Mouse (Mus musculus) left cerebral cortex, postnatal 14 days (tissue): ENCODE results near the gene Dennd5b. TPM values are rescaled to one million over a fixed set of nuclear protein-coding genes. Genes with fewer than 3 reads are reported as not detected.

Experiments used
- DNase-seq, 2 experiments: peaks; one replicate each; pipeline ENCODE4 v3.0.0; 2021 to 2022; ENCODE audit warnings: low spot score in 2 of 2, mixed read lengths in 1 of 2
- intact Hi-C: fragments of 180-260 bp; cut with DNase I; formaldehyde crosslinking; loops from one replicate; pipeline ENCODE4 v1.15.1; 2025
- total RNA-seq, 2 experiments: library from RNA; stranded (reverse); gene quantifications; 2 replicates each; pipeline ENCODE4 v1.2.3; 2021

Gene Dennd5b
- total RNA-seq, 2 experiments from 2014 or later = 52.9 to 59.1 TPM

- intact Hi-C loops = no loop called here
Observed at GRCm38 (mm10) chr6:148971385-148971940, 130.0 kb downstream of the Dennd5b start.

GRCm38 (mm10) chr6:148961285-148961684 is 140.2 kb downstream of the Dennd5b start:
- intact Hi-C loops = no loop called here
- no peak for DNase-seq

More at GRCm38 (mm10) chr6:148971385-148971940, 130.0 kb downstream of the Dennd5b start:
- no peak for DNase-seq

GRCm38 (mm10) chr6:148959540-148960238 is 141.8 kb downstream of the Dennd5b start:
- intact Hi-C loops = no loop called here
- DNase-seq = no peak

- DNase-seq = no peak
- intact Hi-C loops = no loop called here
Observed at GRCm38 (mm10) chr6:148958712-148959111, 142.8 kb downstream of the Dennd5b start.

- intact Hi-C loops = no loop called here
- no peak for DNase-seq
Observed at GRCm38 (mm10) chr6:148957046-148957445, 144.4 kb downstream of the Dennd5b start.

GRCm38 (mm10) chr6:148955641-148956420 is 145.6 kb downstream of the Dennd5b start:
- intact Hi-C loops = no loop called here
- no peak for DNase-seq

GRCm38 (mm10) chr6:148946881-148947405 is 154.5 kb downstream of the Dennd5b start:
- DNase-seq = no peak
- intact Hi-C loops = loop anchor here (5.0 to 10.0 kb wide), 2 partner anchors 158 to 175 kb away; partner anchors contain the start of gene Dennd5b

- intact Hi-C loops = loop anchor here (5.0 to 10.0 kb wide), 2 partner anchors 158 to 176 kb away; partner anchors contain the start of gene Dennd5b
- DNase-seq = peak; percentile 92 to 95
Observed at GRCm38 (mm10) chr6:148946409-148946742, 155.1 kb downstream of the Dennd5b start, which contains the start of gene Sinhcaf. TSS of gene Sinhcaf (minus strand) at chr6:148946467.

GRCm38 (mm10) chr6:148945509-148946408 is 155.7 kb downstream of the Dennd5b start:
- peak; percentile 6 to 15 for DNase-seq
- intact Hi-C loops = loop anchor here (5.0 to 10.0 kb wide), 2 partner anchors 159 to 177 kb away; partner anchors contain the start of gene Dennd5b

GRCm38 (mm10) chr6:148944767-148945508 is 156.5 kb downstream of the Dennd5b start:
- intact Hi-C loops = loop anchor here (5.0 to 10.0 kb wide), 2 partner anchors 160 to 177 kb away; partner anchors contain the start of gene Dennd5b
- DNase-seq = peak; percentile 11 to 16

DNA sequence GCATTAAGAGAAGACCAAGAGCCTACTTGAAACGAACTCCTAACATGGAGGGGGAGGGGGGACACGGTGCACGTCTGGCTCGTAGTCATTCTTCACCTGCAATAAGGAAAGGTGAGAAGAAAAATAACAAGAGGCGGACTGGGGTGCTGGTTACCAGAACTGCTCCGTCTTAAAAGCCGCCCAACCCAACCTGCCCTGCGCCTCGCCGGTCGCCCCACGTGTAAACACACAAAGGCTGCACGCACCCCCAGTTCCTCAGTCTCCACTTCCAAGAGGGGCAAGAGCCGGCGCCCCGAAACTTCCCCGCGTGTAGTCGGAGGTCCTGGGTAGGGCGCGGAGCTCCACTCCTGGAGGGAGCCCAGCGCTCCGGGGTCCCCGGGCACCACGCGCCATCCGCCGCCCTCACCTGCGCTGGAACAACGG is 157.1 kb downstream of the Dennd5b start:
- DNase-seq = peak in 1 of 2 experiments; percentile 3
- intact Hi-C loops = loop anchor here (10.0 kb wide), 1 partner anchor 160 kb away; the partner anchor contains the start of gene Dennd5b

DNA sequence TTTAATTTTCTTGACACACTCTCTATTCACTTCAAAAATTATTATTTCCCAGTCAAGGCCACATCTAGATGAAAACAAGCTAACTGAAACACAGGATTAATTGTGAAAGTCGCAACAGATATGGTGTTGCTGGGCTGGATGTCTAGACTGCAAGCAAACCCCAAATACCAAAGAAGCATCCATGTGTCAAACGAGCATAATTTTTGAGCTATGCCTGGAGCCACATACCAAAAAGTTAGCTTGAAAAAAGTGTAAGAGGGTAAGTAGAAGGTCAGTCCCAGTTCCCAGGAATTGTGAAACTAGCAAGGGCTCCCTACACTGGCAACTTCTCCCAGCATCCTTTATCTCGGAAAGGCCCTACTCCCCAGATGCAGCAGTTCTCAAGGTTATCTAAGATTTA is 157.8 kb downstream of the Dennd5b start:
- intact Hi-C loops = loop anchor here (10.0 kb wide), 1 partner anchor 161 kb away; the partner anchor contains the start of gene Dennd5b
- DNase-seq = no peak

DNA sequence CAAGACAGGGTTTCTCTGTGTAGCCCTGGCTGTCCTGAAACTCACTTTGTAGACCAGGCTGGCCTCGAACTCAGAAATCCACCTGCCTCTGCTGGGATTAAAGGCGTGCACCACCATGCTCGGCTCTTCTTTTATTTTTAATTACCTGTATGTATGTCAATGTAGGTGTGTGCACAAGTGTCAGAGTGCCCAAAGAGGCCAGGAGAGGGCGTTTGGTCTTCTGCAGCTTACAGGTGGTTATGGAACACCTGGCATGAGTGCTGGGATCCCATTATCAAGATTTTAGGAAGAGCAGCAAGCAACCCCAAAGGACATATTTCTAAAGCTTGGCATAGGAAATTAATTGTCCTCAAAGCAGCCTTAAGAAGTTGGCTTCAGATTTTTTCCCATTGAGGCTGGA is 159.1 kb downstream of the Dennd5b start:
- DNase-seq = no peak
- intact Hi-C loops = loop anchor here (10.0 kb wide), 1 partner anchor 162 kb away; the partner anchor contains the start of gene Dennd5b

GRCm38 (mm10) chr6:148941880-148942279 is 159.6 kb downstream of the Dennd5b start:
- intact Hi-C loops = loop anchor here (10.0 kb wide), 1 partner anchor 163 kb away; the partner anchor contains the start of gene Dennd5b
- DNase-seq = no peak

DNA sequence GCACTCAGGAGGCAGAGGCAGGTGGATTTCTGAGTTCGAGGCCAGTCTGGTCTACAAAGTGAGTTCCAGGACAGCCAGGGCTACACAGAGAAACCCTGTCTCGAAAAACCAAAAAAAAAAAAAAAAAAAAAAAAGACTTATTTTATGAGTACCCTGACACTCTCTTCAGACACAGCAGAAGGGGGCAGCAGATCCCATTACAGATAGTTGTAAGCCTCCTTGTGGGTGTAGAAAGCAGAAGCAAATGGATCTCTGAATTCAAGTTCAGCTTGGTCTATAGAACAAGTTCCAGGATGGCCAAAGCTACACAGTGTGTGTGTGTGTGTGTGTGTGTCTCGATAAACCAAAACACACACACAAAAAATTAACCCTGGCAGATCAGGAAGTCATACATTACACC is 161.1 kb downstream of the Dennd5b start:
- DNase-seq = peak in 1 of 2 experiments; percentile 8
- intact Hi-C loops = loop anchor here (10.0 kb wide), 1 partner anchor 164 kb away; the partner anchor contains the start of gene Dennd5b
